Mouse (Mus musculus) gastrocnemius, postnatal 14 days (tissue): ENCODE data around the gene Gpn1. TPM values are rescaled to one million over a fixed set of nuclear protein-coding genes. Genes with fewer than 3 reads are reported as not detected.

Source experiments
- DNase-seq: peaks from one replicate; pipeline ENCODE4 v3.0.0; 2021; ENCODE audit warnings: mixed read lengths
- intact Hi-C: fragments of 180-260 bp; cut with DNase I; formaldehyde crosslinking; loops from one replicate; pipeline ENCODE4 v1.15.1; 2025; ENCODE audit warnings: low total_unique reads
- total RNA-seq, 2 experiments: library from RNA; stranded (reverse); gene quantifications; 2 replicates each; pipeline ENCODE4 v1.2.3; 2021

Gene Gpn1
- total RNA-seq, 2 experiments from 2014 or later, result 17.1 to 18.3 TPM

GRCm38 (mm10) chr5:31528560-31528959 is 34.0 kb downstream of the Gpn1 start:
- intact Hi-C loops, result no loop called here
- no peak for DNase-seq

GRCm38 (mm10) chr5:31535228-31535627 is 40.7 kb downstream of the Gpn1 start:
- no peak for DNase-seq
- intact Hi-C loops, result no loop called here

- intact Hi-C loops, result no loop called here
- no peak for DNase-seq
These were observed 64.9 kb downstream of the Gpn1 start for GRCm38 (mm10) chr5:31559401-31559800.

GRCm38 (mm10) chr5:31560352-31560751 is 65.8 kb downstream of the Gpn1 start:
- no peak for DNase-seq
- intact Hi-C loops, result loop anchor here (5.0 kb wide), 1 partner anchor 52 kb away; no protein-coding TSS in a partner anchor

GRCm38 (mm10) chr5:31562036-31562666 is 67.6 kb downstream of the Gpn1 start:
- DNase-seq, result peak; percentile 46
- intact Hi-C loops, result loop anchor here (5.0 kb wide), 1 partner anchor 50 kb away; no protein-coding TSS in a partner anchor

Other genes with a start within 250 kb of the Gpn1 start
- gene Krtcap3, start 243.1 kb upstream of the Gpn1 start, total RNA-seq, result 1 to 10 TPM in 1 of 2 experiments, under 1 TPM in 1; 0.47 to 1.9 TPM
- 10 to 100 TPM; 19.6 to 21.2 TPM for gene Ift172, start 203.6 kb upstream of the Gpn1 start, total RNA-seq
- gene Fndc4, start 198.7 kb upstream of the Gpn1 start, total RNA-seq, result 1 to 10 TPM; 3.5 to 4.9 TPM
- not detected for gene Gckr, start 197.3 kb upstream of the Gpn1 start, total RNA-seq
- gene Zfp512, start 42.3 kb upstream of the Gpn1 start, total RNA-seq, result 10 to 100 TPM; 11.2 to 12.1 TPM
- not detected for gene 4930548H24Rik, start 9.0 kb upstream of the Gpn1 start, total RNA-seq
- gene Slc4a1ap, start 32.3 kb downstream of the Gpn1 start, total RNA-seq, result 10 to 100 TPM; 19.6 to 20.4 TPM
- 1 to 10 TPM; 9.6 to 10.0 TPM for gene Supt7l, start 33.1 kb downstream of the Gpn1 start, total RNA-seq
- 100 to 1,000 TPM; 237 TPM for gene Mrpl33, start 102.2 kb downstream of the Gpn1 start, total RNA-seq
- gene Rbks, start 202.9 kb downstream of the Gpn1 start, total RNA-seq, result 1 to 10 TPM; 2.1 to 3.3 TPM
- gene Babam2, start 202.9 kb downstream of the Gpn1 start, total RNA-seq, result 10 to 100 TPM; 34.7 to 35.7 TPM